Mouse (Mus musculus): Measurements from ENCODE around the gene Tmem179.

DNA sequence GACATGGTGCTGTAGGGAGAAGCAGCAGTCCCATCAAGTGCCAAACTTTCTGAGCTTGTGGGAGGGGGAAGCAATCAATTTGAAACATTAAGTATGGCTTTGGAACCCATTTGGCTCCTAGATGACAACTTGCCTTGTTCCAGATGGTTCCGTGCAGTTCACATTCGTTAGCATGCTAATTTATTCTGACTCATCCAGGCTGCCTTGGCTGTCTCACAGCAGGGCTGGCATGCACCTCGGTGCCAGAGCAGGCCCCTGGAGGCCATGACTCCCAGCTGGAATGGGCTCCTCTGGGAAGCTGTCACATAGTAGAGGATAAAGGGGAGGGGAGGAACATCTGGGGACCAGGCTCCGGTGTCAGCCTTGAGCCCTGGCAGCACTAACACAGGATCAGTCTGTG is 58.7 kb downstream of the Tmem179 start:
- no peak for TF ChIP-seq POLR2A (IDR thresholded peaks at IDR 0.05; ENCODE audit: insufficient read depth, low read length)
- TF ChIP-seq CTCF (IDR thresholded peaks at IDR 0.05; ENCODE audit: low read depth, low read length) = no peak
- no peak for TF ChIP-seq EP300 (IDR thresholded peaks at IDR 0.05; ENCODE audit: insufficient read depth, low read depth, low read length)

Measured in ES-Bruce4 (cell line).